Mouse (Mus musculus) myocyte (in vitro differentiated cells): Measurements from ENCODE around the gene Samd8.

Experiments used
- CEBPB ChIP-seq: IDR thresholded peaks from 2 replicates; pipeline ENCODE4 v1.6.1; 2011; ENCODE audit warnings: mild to moderate bottlenecking, moderate library complexity; ENCODE audit not compliant: poor library complexity, insufficient read depth, severe bottlenecking
- E2F4 ChIP-seq: IDR thresholded peaks from one replicate; pipeline ENCODE4 v1.6.1; 2011; ENCODE audit warnings: mild to moderate bottlenecking, control low read depth, moderate library complexity; ENCODE audit not compliant: insufficient read depth
- MAX ChIP-seq: IDR thresholded peaks from one replicate; pipeline ENCODE4 v1.6.1; 2011; ENCODE audit warnings: low read depth, mild to moderate bottlenecking, control low read depth
- MYOD1 ChIP-seq, 3 experiments: IDR thresholded peaks; one replicate each; pipeline ENCODE4 v1.6.1; 2011; ENCODE audit warnings: control low read depth in 2 of 3, low read depth in 2 of 3, mild to moderate bottlenecking in 2 of 3, moderate library complexity in 1 of 3; ENCODE audit not compliant: insufficient read length in 2 of 3, control insufficient read depth in 1 of 3
- POLR2A ChIP-seq: IDR thresholded peaks from one replicate; pipeline ENCODE4 v1.6.1; 2011; ENCODE audit warnings: low read depth, mild to moderate bottlenecking, control low read depth, moderate library complexity; ENCODE audit not compliant: insufficient read length
- REST ChIP-seq: IDR thresholded peaks from one replicate; pipeline ENCODE4 v1.6.1; 2011; ENCODE audit warnings: mild to moderate bottlenecking, control low read depth, moderate library complexity; ENCODE audit not compliant: insufficient read depth, insufficient read length
- SRF ChIP-seq: IDR thresholded peaks from one replicate; pipeline ENCODE4 v1.6.1; 2011; ENCODE audit warnings: low read depth; ENCODE audit not compliant: control insufficient read depth, insufficient read length
- TCF12 ChIP-seq: IDR thresholded peaks from one replicate; pipeline ENCODE4 v1.6.1; 2011; ENCODE audit warnings: mild to moderate bottlenecking, control low read depth; ENCODE audit not compliant: poor library complexity, insufficient read depth, severe bottlenecking
- TCF3 ChIP-seq: IDR thresholded peaks from one replicate; pipeline ENCODE4 v1.6.1; 2011; ENCODE audit warnings: low read depth, control low read depth; ENCODE audit not compliant: insufficient read length
- USF1 ChIP-seq: IDR thresholded peaks from one replicate; pipeline ENCODE4 v1.6.1; 2011; ENCODE audit warnings: low read depth, mild to moderate bottlenecking, control low read depth, moderate library complexity

DNA sequence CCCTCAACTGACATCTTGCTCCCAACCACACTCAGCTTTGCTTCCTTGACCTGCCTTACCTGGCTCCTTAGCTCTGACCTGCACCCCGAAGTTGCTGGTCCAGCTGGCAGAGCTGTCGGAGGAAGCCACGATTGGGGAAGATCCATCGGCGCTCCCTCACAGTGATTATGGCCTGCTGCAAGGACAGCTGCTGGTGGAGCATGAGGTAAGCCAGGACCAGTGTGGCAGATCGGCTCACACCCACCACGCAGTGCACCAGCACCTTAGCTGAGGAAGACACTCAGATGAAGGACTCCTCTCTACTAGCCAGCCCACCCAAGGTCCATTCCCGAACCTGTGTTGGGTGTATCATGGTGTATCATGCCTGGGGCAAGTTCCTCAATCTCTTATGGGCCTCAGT is 4.1 kb upstream of the Samd8 start:
- TF ChIP-seq MYOD1 (IDR thresholded peaks at IDR 0.05; ENCODE audit: control insufficient read depth in 1 of 3, insufficient read length in 2 of 3, low read depth in 2 of 3): peak in 2 of 3 experiments; percentile 29 to 79
- no peak for TF ChIP-seq POLR2A
- TF ChIP-seq E2F4: no peak
- no peak for TF ChIP-seq REST
- no peak for TF ChIP-seq MAX
- no peak for TF ChIP-seq SRF
- no peak for TF ChIP-seq TCF12
- TF ChIP-seq USF1: no peak
- TF ChIP-seq TCF3: no peak
- TF ChIP-seq CEBPB: no peak
